Mouse (Mus musculus): ENCODE measurements at regions not wholly inside any gene's neighbourhood (a gene's known extent, or its start where the extent isn't known, plus 50 kb on each side); places are given as distances from the start of the nearest gene placed in this dataset.

GRCm38 (mm10) chr6:120614526-120614925 lies 51.6 kb upstream of the Cecr2 start:
- Histone ChIP-seq H3K4me2 (no peak overlapping the region), H3K4me3 (replicated peaks) (no peak overlapping the region), H3K4me1 (no peaks in the 10 kb centered on the region), H3K27me3 (replicated peaks) (no peaks in the 10 kb centered on the region), H3K27ac (replicated peaks) (no peak overlapping the region), H3K9ac (replicated peaks) (no peak overlapping the region), H3K36me3 (no peaks in the 10 kb centered on the region), H3K9me3 (replicated peaks) (no peaks in the 10 kb centered on the region)
- ATAC-seq (ENCODE audit: low FRiP score): no peak
- WGBS: 90% methylated on average over 3 of the region's 3 CpGs

GRCm38 (mm10) chr6:120612346-120612745 lies 53.8 kb upstream of the Cecr2 start:
- Histone ChIP-seq H3K9ac (replicated peaks) (no peak overlapping the region), H3K4me3 (replicated peaks) (no peak overlapping the region), H3K4me1 (no peaks in the 10 kb centered on the region), H3K27ac (replicated peaks) (no peak overlapping the region), H3K27me3 (replicated peaks) (no peaks in the 10 kb centered on the region), H3K9me3 (replicated peaks) (no peaks in the 10 kb centered on the region), H3K36me3 (no peaks in the 10 kb centered on the region), H3K4me2 (no peak overlapping the region)
- 69% methylated on average over 7 of the region's 7 CpGs for WGBS
- no peak for ATAC-seq (ENCODE audit: low FRiP score)

GRCm38 (mm10) chr6:120609858-120610257 lies 56.3 kb upstream of the Cecr2 start:
- H3K27me3 ChIP-seq (replicated peaks): no peaks in the 10 kb centered on the region
- no peaks in the 10 kb centered on the region for H3K4me1 ChIP-seq

GRCm38 (mm10) chr6:120605471-120605870 lies 60.7 kb upstream of the Cecr2 start:
- 83% methylated on average over 2 of the region's 2 CpGs for WGBS
- no peaks in the 10 kb centered on the region for H3K27me3 ChIP-seq (replicated peaks)
- no peak overlapping the region for H3K27ac ChIP-seq (replicated peaks)
- no peak overlapping the region for H3K4me3 ChIP-seq (replicated peaks)
- no peak for ATAC-seq (ENCODE audit: low FRiP score)
- no peak overlapping the region for H3K9ac ChIP-seq (replicated peaks)
- H3K36me3 ChIP-seq: no peaks in the 10 kb centered on the region
- no peak overlapping the region for H3K4me2 ChIP-seq
- H3K4me1 ChIP-seq: no peaks in the 10 kb centered on the region
- no peaks in the 10 kb centered on the region for H3K9me3 ChIP-seq (replicated peaks)

More at GRCm38 (mm10) chr6:120609858-120610257, 56.3 kb upstream of the Cecr2 start:
- no peak overlapping the region for H3K27ac ChIP-seq (replicated peaks)
- H3K36me3 ChIP-seq: no peaks in the 10 kb centered on the region
- no peak for ATAC-seq (ENCODE audit: low FRiP score)
- H3K9me3 ChIP-seq (replicated peaks): no peaks in the 10 kb centered on the region
- H3K9ac ChIP-seq (replicated peaks): no peak overlapping the region
- H3K4me2 ChIP-seq: no peak overlapping the region
- H3K4me3 ChIP-seq (replicated peaks): no peak overlapping the region
- 92% methylated on average over 4 of the region's 4 CpGs for WGBS

GRCm38 (mm10) chr6:120604020-120604958 lies 61.9 kb upstream of the Cecr2 start:
- no peak for ATAC-seq (ENCODE audit: low FRiP score)
- no peaks in the 10 kb centered on the region for H3K27me3 ChIP-seq (replicated peaks)
- H3K27ac ChIP-seq (replicated peaks): no peak overlapping the region
- no peak overlapping the region for H3K4me2 ChIP-seq
- 57% methylated on average over 6 of the region's 6 CpGs for WGBS
- no peaks in the 10 kb centered on the region for H3K36me3 ChIP-seq
- no peaks in the 10 kb centered on the region for H3K4me1 ChIP-seq
- H3K4me3 ChIP-seq (replicated peaks): no peak overlapping the region
- H3K9me3 ChIP-seq (replicated peaks): no peaks in the 10 kb centered on the region
- no peak overlapping the region for H3K9ac ChIP-seq (replicated peaks)

- Histone ChIP-seq H3K4me1 (no peaks in the 10 kb centered on the region), H3K27ac (replicated peaks) (no peak overlapping the region), H3K9me3 (replicated peaks) (no peaks in the 10 kb centered on the region), H3K27me3 (replicated peaks) (no peaks in the 10 kb centered on the region), H3K4me2 (no peak overlapping the region), H3K36me3 (no peaks in the 10 kb centered on the region), H3K9ac (replicated peaks) (no peak overlapping the region), H3K4me3 (replicated peaks) (no peak overlapping the region)
- whole genome bisulfite sequencing: 48% methylated on average over 2 of the region's 2 CpGs
- ATAC-seq (ENCODE audit: low FRiP score): no peak
These were observed 62.7 kb upstream of the Cecr2 start for GRCm38 (mm10) chr6:120603454-120603853.

GRCm38 (mm10) chr6:120600376-120600775 lies 65.8 kb upstream of the Cecr2 start:
- ATAC-seq (ENCODE audit: low FRiP score): no peak
- Histone ChIP-seq H3K4me1 (no peaks in the 10 kb centered on the region), H3K4me3 (replicated peaks) (no peak overlapping the region), H3K4me2 (no peak overlapping the region), H3K9ac (replicated peaks) (no peak overlapping the region), H3K9me3 (replicated peaks) (no peaks in the 10 kb centered on the region), H3K36me3 (no peaks in the 10 kb centered on the region), H3K27me3 (replicated peaks) (no peaks in the 10 kb centered on the region), H3K27ac (replicated peaks) (no peak overlapping the region)
- 80% methylated on average over 2 of the region's 2 CpGs for WGBS

- H3K9me3 ChIP-seq (replicated peaks): no peaks in the 10 kb centered on the region
- no peaks in the 10 kb centered on the region for H3K36me3 ChIP-seq
- 89% methylated on average over 2 of the region's 2 CpGs for WGBS
- H3K4me3 ChIP-seq (replicated peaks): no peak overlapping the region
- H3K27ac ChIP-seq (replicated peaks): no peak overlapping the region
- ATAC-seq (ENCODE audit: low FRiP score): no peak
- no peaks in the 10 kb centered on the region for H3K27me3 ChIP-seq (replicated peaks)
- H3K9ac ChIP-seq (replicated peaks): no peak overlapping the region
- no peaks in the 10 kb centered on the region for H3K4me1 ChIP-seq
- H3K4me2 ChIP-seq: no peak overlapping the region
These were observed 67.4 kb upstream of the Hdhd5 start for GRCm38 (mm10) chr6:120598471-120598870.

DNA sequence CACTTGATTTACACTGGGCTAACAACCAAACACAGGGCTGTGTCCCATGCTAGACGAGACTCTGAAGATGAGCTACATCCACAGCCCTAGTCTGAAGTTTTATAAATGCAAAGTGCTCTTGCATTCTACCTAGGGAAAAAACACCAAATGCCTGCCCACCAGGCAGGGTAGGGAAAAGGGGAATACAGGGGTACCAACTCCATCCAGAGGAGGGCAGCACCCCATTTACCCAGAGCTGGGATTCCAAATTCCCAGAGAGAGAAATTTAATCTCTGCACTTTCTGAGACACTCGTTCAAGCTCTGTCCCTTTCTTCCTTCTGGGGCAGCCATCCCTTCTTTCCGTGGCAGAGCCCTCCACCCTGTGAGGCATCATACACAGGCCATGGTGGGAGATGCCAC lies 66.8 kb upstream of the Hdhd5 start:
- no peaks in the 10 kb centered on the region for H3K4me1 ChIP-seq
- no peak for ATAC-seq (ENCODE audit: low FRiP score)
- H3K27ac ChIP-seq (replicated peaks): no peak overlapping the region
- H3K4me2 ChIP-seq: no peak overlapping the region
- no peak overlapping the region for H3K9ac ChIP-seq (replicated peaks)
- no peaks in the 10 kb centered on the region for H3K36me3 ChIP-seq
- H3K9me3 ChIP-seq (replicated peaks): no peaks in the 10 kb centered on the region
- H3K27me3 ChIP-seq (replicated peaks): no peaks in the 10 kb centered on the region
- 44% methylated on average over 3 of the region's 3 CpGs for WGBS
- no peak overlapping the region for H3K4me3 ChIP-seq (replicated peaks)

DNA sequence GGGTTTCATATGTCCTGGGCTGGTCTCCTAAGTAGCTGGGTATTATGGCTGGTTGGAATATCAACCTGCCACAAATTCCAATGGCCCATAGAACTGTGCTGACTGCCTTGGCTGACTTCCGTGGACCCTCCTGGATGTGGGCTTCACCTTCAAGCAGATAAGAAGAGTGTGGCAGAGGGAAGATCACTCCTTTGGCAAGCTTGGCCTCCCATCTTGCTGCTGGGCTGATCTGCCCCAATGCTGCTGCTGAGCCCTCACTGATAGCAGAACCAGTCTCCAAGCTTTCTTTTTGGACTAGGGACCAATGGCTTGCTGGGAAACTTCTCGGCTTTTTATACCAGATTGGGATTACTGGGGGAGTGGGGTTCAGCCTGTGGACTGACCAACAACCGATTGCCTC lies 65.6 kb upstream of the Hdhd5 start:
- Histone ChIP-seq H3K9ac (replicated peaks) (no peak overlapping the region), H3K27ac (replicated peaks) (no peak overlapping the region), H3K4me2 (no peak overlapping the region), H3K4me3 (replicated peaks) (no peak overlapping the region), H3K27me3 (replicated peaks) (no peaks in the 10 kb centered on the region), H3K4me1 (peaks cover 10% of the 10 kb centered on the region), H3K36me3 (no peaks in the 10 kb centered on the region), H3K9me3 (replicated peaks) (no peaks in the 10 kb centered on the region)
- 91% methylated on average over 3 of the region's 3 CpGs for WGBS
- ATAC-seq (ENCODE audit: low FRiP score): no peak

- 93% methylated on average over 8 of the region's 8 CpGs for WGBS
- H3K4me1 ChIP-seq: peaks cover 10% of the 10 kb centered on the region
- ATAC-seq (ENCODE audit: low FRiP score): no peak
- H3K36me3 ChIP-seq: no peaks in the 10 kb centered on the region
- no peak overlapping the region for H3K27ac ChIP-seq (replicated peaks)
- H3K4me2 ChIP-seq: no peak overlapping the region
- H3K9me3 ChIP-seq (replicated peaks): no peaks in the 10 kb centered on the region
- no peak overlapping the region for H3K4me3 ChIP-seq (replicated peaks)
- H3K9ac ChIP-seq (replicated peaks): no peak overlapping the region
- H3K27me3 ChIP-seq (replicated peaks): no peaks in the 10 kb centered on the region
These were observed 63.3 kb upstream of the Hdhd5 start for GRCm38 (mm10) chr6:120594463-120594862.

GRCm38 (mm10) chr6:120592705-120593104 lies 61.6 kb upstream of the Hdhd5 start:
- Histone ChIP-seq H3K4me3 (replicated peaks) (no peak overlapping the region), H3K9me3 (replicated peaks) (no peaks in the 10 kb centered on the region), H3K36me3 (no peaks in the 10 kb centered on the region), H3K27me3 (replicated peaks) (no peaks in the 10 kb centered on the region), H3K4me1 (peaks cover 10% of the 10 kb centered on the region), H3K4me2 (peak overlapping the region; percentile 26; the same call in 1 of the 2 replicates), H3K27ac (replicated peaks) (no peak overlapping the region), H3K9ac (replicated peaks) (no peak overlapping the region)
- no peak for ATAC-seq (ENCODE audit: low FRiP score)
- WGBS: 31% methylated on average over 7 of the region's 7 CpGs

All from neural tube, embryonic 15.5 days (tissue).